Mouse (Mus musculus) adrenal gland, adult 8-10 months (tissue): ENCODE data around the gene Fbxo4. TPM values are rescaled to one million over a fixed set of nuclear protein-coding genes. Genes with fewer than 3 reads are reported as not detected.

Experiments used
- DNase-seq: peaks from one replicate; pipeline ENCODE4 v3.0.0; 2022
- total RNA-seq, 4 experiments: library from RNA; stranded (reverse); gene quantifications; 2 replicates each; pipeline ENCODE4 v1.2.4; 2022

Gene Fbxo4
- total RNA-seq, 4 experiments from 2014 or later: 21.0 to 24.8 (median 23.3) TPM

DNA sequence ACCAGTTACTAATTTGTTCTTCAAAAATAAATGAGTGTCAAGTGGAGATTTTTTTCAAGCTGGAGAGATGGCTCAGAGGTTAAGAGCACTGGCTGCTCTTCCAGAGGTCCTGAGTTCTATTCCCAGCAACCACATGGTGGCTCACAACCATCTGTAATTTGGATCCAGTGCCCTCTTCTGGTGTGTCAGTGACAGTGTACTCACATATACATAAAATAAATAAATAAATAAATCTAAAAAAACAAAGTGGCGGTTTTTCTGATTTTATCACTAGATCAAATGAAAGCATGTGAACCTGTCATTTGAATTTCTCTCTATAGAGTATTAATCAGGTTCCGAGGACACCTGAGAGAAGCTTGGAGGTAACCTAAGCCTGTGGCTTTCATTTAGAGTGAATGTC, 1.1 kb downstream of the Fbxo4 start:
- DNase-seq: no peak

DNA sequence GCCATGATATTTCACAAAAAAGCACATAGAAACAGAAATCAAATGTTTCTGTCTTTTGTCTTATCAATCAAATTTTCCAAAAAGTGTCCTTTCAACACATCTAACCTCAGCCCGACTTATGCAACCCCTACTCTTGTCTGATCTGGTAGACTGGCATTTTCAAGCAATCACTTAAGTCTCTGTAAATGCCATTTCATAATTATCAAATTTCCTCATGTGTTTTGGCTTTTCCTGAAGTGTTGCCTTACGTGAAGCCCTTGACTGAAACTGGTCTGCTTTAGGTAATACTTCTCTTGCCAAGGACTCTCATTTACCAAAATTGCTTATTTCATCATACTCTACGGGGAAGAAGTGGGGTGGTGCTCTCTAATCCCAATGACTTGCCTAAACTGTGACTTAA, 6.1 kb downstream of the Fbxo4 start:
- no peak for DNase-seq

DNA sequence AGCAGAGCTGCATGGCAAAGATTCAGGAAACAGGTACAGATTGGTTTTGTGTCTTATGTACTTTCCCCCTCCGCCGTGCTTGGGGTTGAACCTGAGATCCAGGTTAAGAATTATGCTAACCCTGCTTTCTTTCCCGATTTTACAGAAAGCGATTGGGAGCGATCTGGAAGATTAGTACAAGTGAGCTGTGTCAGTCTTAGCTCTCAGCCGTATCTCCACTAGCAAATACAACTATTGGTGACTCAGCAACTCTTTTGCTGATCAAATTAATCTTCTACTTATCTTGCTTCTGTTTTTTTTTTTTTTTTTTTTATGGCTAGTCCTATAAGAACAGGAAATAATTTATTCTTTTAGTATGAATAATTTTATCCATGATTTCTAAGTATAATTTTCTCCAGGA, 9.2 kb downstream of the Fbxo4 start:
- no peak for DNase-seq

DNA sequence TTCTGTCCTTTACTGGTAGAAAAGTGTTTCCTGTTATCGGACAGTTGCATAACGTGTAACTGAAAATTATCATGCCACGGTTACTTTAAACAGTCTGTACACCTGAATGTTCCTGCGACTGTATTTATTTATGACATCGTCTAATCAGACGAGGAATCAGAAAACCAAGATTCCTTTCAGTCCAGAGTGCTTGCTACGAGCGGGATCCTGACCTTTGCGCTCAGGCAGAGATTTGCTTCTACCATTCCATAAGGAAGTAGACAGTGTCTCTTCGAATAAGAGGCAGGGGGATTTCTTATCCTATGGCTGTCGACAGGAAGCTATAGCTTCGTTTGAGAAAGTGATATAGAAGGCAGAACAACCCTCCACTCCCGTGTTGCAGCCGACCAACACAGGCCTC, 9.6 kb downstream of the Fbxo4 start:
- DNase-seq: no peak

DNA sequence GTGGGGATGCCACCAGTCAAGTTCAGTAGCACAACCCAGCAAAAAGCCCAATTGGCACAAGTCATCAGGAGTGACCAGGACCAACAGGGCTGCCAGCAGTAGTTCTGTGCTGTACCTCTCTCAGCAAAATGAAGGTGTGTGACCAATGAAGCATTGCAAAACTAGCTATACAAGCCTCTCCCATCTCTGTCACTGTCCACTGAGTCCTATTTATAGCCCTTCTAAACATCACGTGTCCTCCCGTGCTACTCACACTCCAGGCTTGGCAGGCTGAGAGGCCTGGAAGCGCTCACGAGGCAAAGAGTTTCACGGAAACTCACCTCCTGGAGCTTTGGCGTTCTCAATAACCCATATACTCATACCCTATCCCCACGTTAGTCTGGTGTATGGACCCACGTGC, 17.1 kb downstream of the Fbxo4 start:
- DNase-seq: peak; percentile 30

DNA sequence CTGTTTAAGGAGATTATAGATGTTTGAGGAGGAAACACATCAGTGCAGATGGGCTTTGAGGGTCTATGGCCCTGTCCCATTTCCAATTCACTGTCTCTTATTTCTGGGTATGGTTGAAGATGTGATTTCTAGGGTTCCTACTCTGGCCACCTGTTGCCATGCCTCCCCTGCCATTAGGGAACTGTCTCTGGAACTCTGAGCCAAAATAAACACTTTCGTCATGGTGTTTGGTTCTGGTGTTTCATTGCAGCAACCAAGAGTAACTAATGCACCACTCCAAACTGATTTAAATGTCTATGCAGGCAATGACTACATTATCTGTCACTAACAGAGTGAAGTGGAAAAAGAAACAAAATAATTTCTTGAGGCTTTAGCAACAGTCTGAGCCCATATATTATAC, 19.3 kb downstream of the Fbxo4 start:
- DNase-seq: no peak

DNA sequence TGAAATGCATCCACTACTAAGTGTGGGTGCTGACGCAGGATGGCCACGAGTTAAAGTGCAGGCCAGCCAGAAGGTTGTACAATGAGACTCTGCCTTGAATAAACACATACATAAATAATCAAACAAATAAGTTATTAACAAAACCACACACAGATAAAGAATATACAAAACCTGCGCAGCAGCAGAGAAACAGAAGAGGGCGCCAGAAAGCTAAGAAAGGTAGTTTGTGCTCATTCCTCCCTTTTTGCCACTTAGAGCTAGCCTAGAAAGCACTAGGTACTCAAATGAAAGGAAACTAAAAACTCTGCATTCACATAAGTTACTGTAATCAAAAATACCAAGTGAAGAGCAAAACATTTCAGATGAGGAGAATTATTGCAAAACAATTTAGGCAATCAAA, 21.4 kb downstream of the Fbxo4 start:
- peak; percentile 30 for DNase-seq

DNA sequence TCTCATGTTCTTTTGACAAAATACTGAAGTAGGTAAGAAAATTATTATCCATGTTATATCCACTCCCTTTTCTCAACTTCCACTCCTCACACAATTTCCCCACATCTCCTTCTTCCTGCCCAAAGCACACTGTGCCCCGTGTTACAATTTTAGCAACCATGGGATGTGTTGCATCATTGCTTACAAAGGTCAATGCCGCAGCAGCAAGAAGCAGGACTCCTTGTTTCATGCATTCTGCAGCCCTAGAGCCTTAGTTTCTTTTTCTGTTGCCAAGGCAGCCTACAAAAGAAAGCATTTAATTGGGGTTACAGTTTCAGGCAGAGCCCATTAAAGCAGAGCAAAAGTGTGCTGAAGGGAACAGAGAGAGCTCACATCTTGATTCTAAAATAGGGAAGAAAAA, 24.4 kb downstream of the Fbxo4 start:
- peak; percentile 50 for DNase-seq

DNA sequence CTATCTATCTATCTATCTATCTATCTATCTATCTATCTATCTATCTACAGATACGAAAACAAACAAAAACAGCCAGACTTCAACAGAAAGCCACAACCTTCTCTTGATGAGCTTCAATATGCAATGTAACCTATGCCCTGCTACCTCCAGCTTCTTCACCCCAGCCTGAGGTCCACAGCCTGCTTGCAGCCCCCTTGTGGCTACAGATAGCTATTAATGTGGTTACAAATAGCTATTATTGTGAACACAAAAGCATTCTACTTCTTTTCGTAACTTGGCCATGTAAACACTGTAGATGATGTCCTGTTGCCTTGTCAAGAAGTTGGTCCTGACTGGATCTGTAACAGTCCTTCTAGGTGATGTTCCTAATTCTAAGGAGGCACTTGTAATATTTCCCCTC, 41.2 kb downstream of the Fbxo4 start:
- DNase-seq: no peak

DNA sequence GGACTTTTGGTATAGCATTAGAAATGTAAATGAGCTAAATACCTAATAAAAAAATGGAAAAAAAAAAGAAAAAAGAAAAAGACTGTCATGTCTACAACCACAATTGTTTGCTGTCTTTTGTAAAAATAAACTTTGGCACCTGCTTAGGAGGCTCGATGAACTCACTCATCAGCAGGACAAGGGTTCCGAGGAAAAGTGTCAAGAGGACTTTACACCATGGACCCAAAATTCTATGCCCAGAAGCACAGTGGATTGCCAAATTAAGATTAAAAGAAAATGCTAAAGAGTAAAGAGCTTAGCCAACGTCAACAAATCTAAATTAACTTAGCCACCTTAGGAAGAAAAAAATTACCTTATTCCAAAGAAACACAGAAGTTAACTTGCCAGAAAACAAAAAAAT, 43.3 kb downstream of the Fbxo4 start:
- DNase-seq: no peak

DNA sequence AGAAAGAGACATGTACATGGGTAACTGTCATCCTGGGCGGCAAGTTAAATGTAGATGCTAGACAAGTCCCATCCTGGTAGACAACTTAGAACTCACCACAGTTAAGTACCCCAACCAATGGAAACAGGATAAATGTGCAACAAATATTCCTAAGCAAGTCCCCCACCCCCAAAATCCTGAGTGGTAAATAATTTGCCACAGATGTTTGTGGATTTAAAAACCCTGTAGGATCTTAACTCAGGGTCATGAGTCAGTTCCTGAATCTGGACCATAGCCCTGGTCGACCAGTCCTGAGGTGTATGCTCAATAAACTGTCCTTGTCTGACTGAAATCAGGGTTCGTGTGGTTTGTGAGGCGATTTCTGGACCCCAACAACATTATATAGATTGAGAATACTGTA, 45.9 kb downstream of the Fbxo4 start:
- DNase-seq: no peak

DNA sequence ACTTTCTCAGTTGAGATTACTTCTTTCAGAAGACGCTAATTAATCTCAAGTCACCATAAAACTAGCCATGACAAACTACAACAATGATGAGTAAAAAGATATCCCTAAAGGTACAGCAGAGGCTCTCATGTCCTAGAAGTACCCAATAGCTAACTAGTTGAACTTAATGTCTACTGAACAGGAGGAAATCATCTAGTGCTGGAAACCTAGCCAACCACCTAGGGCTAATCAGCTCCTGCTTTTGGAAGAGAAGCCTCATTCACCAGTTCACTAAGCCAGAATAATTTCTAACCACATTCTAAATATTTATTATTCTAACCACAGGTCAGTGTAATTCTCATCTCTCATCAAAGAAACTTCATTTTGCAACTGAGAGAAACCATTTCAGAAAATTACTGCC, 47.4 kb downstream of the Fbxo4 start:
- DNase-seq: no peak

Other genes starting within 250 kb of the Fbxo4 start
- gene AW549877, start 16.2 kb upstream of the Fbxo4 start, total RNA-seq: 10 to 100 TPM; 53.7 to 68.1 (median 56.5) TPM
- 100 to 1,000 TPM; 108 to 155 (median 147) TPM for gene Oxct1, start 46.8 kb upstream of the Fbxo4 start, total RNA-seq